In genomic region chrX:143668242-143668641, GRCm38 (mm10) we compare ENCODE assay signal across 9 mouse cellular contexts.
DNase-seq lines count a peak whose midpoint lies in the region; ATAC-seq lines count a peak whose summit lies in the region.
"Had no signal": no experiment of that assay in that cellular context is flagged by ENCODE, and none has a peak within 500 bp of the region (broad histone marks: within the 10 kb centered on the region; RNA-seq: fewer than 3 reads in every experiment).

No protein-coding gene starts in this region.

- no peak overlapping the region for H3K9ac ChIP-seq in forebrain, embryonic 15.5 days (replicated peaks)
- no peak overlapping the region for H3K9ac ChIP-seq in midbrain, embryonic 15.5 days
- H3K9ac ChIP-seq: lung, embryonic 15.5 days had no signal

- no peak overlapping the region for H3K4me2 ChIP-seq in forebrain, embryonic 15.5 days (replicated peaks)
- H3K4me2 ChIP-seq in midbrain, embryonic 15.5 days = peak overlapping the region; percentile 51; the same call in 1 of the 2 replicates
- H3K4me2 ChIP-seq: lung, embryonic 15.5 days had no signal

- 35% methylated on average over 3 of the region's 3 CpGs for WGBS in forebrain, embryonic 15.5 days
- 39% methylated on average over 3 of the region's 3 CpGs for WGBS in midbrain, embryonic 15.5 days

- H3K27ac ChIP-seq in forebrain, embryonic 15.5 days (replicated peaks) = no peak overlapping the region
- H3K27ac ChIP-seq in midbrain, embryonic 15.5 days = no peak overlapping the region
- H3K27ac ChIP-seq: lung, embryonic 15.5 days had no signal

- ATAC-seq in CD4-positive, CD25-positive, alpha-beta regulatory T cell, adult 4 months = no peak
- ATAC-seq in forebrain, embryonic 15.5 days (replicated peaks) = peak; percentile 16; the same call in 1 of the 2 replicates
- ATAC-seq in midbrain, embryonic 15.5 days (replicated peaks) = no peak

- no peaks in the 10 kb centered on the region for H3K9me3 ChIP-seq in forebrain, embryonic 15.5 days
- H3K9me3 ChIP-seq in midbrain, embryonic 15.5 days = no peaks in the 10 kb centered on the region
- H3K9me3 ChIP-seq: lung, embryonic 15.5 days had no signal

- H3K27me3 ChIP-seq in forebrain, embryonic 15.5 days = no peaks in the 10 kb centered on the region
- peaks cover 6% of the 10 kb centered on the region for H3K27me3 ChIP-seq in midbrain, embryonic 15.5 days (replicated peaks)
- H3K27me3 ChIP-seq: lung, embryonic 15.5 days had no signal

- peak; percentile 0 for DNase-seq in CD4-positive, CD25-positive, alpha-beta regulatory T cell, adult 2 months (ENCODE audit: low read depth, low spot score)
- peak; percentile 12 for DNase-seq in 416B (ENCODE audit: low read depth)
- DNase-seq in cerebellum, adult 11 months = peak; percentile 14
- peak; percentile 38 for DNase-seq in layer of hippocampus, adult 9-10 months (ENCODE audit: low spot score)
- DNase-seq in urinary bladder, adult 18-20 months (ENCODE audit: low spot score in 2 of 2) = no peak

- peaks cover 12% of the 10 kb centered on the region; the same call in 1 of the 2 replicates for H3K4me1 ChIP-seq in forebrain, embryonic 15.5 days
- peaks cover 7% of the 10 kb centered on the region; the same call in 1 of the 2 replicates for H3K4me1 ChIP-seq in midbrain, embryonic 15.5 days
- H3K4me1 ChIP-seq: lung, embryonic 15.5 days had no signal

- no peaks in the 10 kb centered on the region for H3K36me3 ChIP-seq in forebrain, embryonic 15.5 days
- no peaks in the 10 kb centered on the region for H3K36me3 ChIP-seq in midbrain, embryonic 15.5 days (replicated peaks)
- H3K36me3 ChIP-seq: lung, embryonic 15.5 days had no signal

- H3K4me3 ChIP-seq in forebrain, embryonic 15.5 days = no peak overlapping the region
- no peak overlapping the region for H3K4me3 ChIP-seq in midbrain, embryonic 15.5 days
- H3K4me3 ChIP-seq: lung, embryonic 15.5 days had no signal

Comparison
In these comparisons a context has a peak if more than half of its experiments do, and no peak if none do; other contexts are left out.
1. DNase-seq: peak in CD4-positive, CD25-positive, alpha-beta regulatory T cell, adult 2 months (single experiment), 416B (single experiment), cerebellum, adult 11 months (single experiment) and layer of hippocampus, adult 9-10 months (single experiment); none in urinary bladder, adult 18-20 months (0 of 2).